7 mouse cellular contexts compared by ENCODE assay signal in the genomic region with DNA sequence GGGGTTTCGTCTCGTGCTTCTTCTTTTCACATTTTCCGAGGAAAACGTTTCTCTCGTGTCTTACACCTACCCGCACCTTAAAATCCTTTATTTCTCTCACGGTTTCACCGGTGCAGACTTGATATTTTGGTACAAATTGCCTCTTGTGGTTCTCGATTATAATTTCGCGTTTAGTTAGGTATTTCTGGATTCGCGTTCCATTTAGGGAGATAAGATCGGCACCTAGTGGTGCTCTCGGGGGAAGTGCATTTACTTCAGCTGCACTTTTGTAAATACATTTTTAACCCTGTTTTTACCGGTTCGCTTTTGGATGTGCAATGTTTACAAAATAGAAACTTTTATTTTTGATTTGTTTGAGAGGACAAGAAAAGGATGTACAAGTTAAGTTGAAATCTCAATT. TPM values are rescaled to one million over a fixed set of nuclear protein-coding genes. Genes with fewer than 3 reads are reported as not detected.
DNase-seq lines count a peak whose midpoint lies in the region; ATAC-seq and TF ChIP-seq lines count a peak whose summit lies in the region.

No protein-coding gene starts in this region.

- H3K36me3 ChIP-seq in spleen, adult 2 months (ENCODE audit: control insufficient read depth, insufficient read depth, low read length) = peaks cover 4% of the 10 kb centered on the region
- H3K36me3 ChIP-seq in forebrain, embryonic 10.5 days (replicated peaks) = peaks cover 44% of the 10 kb centered on the region
- peaks cover 17% of the 10 kb centered on the region for H3K36me3 ChIP-seq in liver, embryonic 13.5 days

- peaks cover 17% of the 10 kb centered on the region; the same call in 1 of the 2 replicates for H3K4me1 ChIP-seq in spleen, adult 2 months (ENCODE audit: control insufficient read depth, insufficient read depth, insufficient read length)
- H3K4me1 ChIP-seq in forebrain, embryonic 10.5 days = no peaks in the 10 kb centered on the region
- H3K4me1 ChIP-seq in liver, embryonic 13.5 days (replicated peaks) = peaks cover 43% of the 10 kb centered on the region

- 2% methylated on average over 17 of the region's 17 CpGs for WGBS in spleen, adult 2 months
- WGBS in forebrain, embryonic 10.5 days = 2% methylated on average over 17 of the region's 17 CpGs
- 3% methylated on average over 17 of the region's 17 CpGs for WGBS in liver, embryonic 13.5 days (ENCODE audit: insufficient replicate concordance)

- peak overlapping the region; percentile 64 for H3K4me2 ChIP-seq in liver, embryonic 13.5 days

- no peak for ATAC-seq in liver, embryonic 13.5 days (ENCODE audit: low read depth)

- TF ChIP-seq CTCF in spleen, adult 2 months (IDR thresholded peaks at IDR 0.05; ENCODE audit: extremely low read depth, insufficient read depth, insufficient read length, insufficient replicate concordance) = no peak

- peak overlapping the region; percentile 98 for H3K27ac ChIP-seq in spleen, adult 2 months (ENCODE audit: insufficient read depth, low read length)
- H3K27ac ChIP-seq in forebrain, embryonic 10.5 days = peak overlapping the region; percentile 97
- H3K27ac ChIP-seq in liver, embryonic 13.5 days = peak overlapping the region; percentile 97

- H3K27me3 ChIP-seq in spleen, adult 2 months (ENCODE audit: control insufficient read depth, insufficient read depth, low read length) = no peaks in the 10 kb centered on the region
- H3K27me3 ChIP-seq in forebrain, embryonic 10.5 days (ENCODE audit: poor library complexity, severe bottlenecking) = no peaks in the 10 kb centered on the region
- H3K27me3 ChIP-seq in liver, embryonic 13.5 days = no peaks in the 10 kb centered on the region

- no peak for DNase-seq in spleen, adult 2 months (ENCODE audit: low read depth in 1 of 2, low spot score in 2 of 2)
- no peak for DNase-seq in spleen, postnatal 10 days (ENCODE audit: low spot score in 2 of 2)
- DNase-seq in forebrain, embryonic 10.5 days (ENCODE audit: extremely low spot score, low spot score) = no peak
- no peak for DNase-seq in liver, embryonic 13.5 days
- DNase-seq in telencephalon, adult 2 months (ENCODE audit: low read depth, low spot score) = peak; percentile 62
- no peak for DNase-seq in thymus, postnatal 10 days (ENCODE audit: low spot score in 2 of 2)
- DNase-seq in layer of hippocampus, postnatal 25 days (ENCODE audit: extremely low spot score in 1 of 2, low spot score in 1 of 2) = no peak

- peak overlapping the region; percentile 73 for H3K4me3 ChIP-seq in spleen, adult 2 months (ENCODE audit: extremely low read depth, insufficient read depth, insufficient read length)
- H3K4me3 ChIP-seq in forebrain, embryonic 10.5 days = peak overlapping the region; percentile 70
- peak overlapping the region; percentile 71 for H3K4me3 ChIP-seq in liver, embryonic 13.5 days (replicated peaks)

- H3K9me3 ChIP-seq in forebrain, embryonic 10.5 days = peaks cover 25% of the 10 kb centered on the region
- H3K9me3 ChIP-seq in liver, embryonic 13.5 days (replicated peaks) = 0 out of 2 replicates have a peak, but pooled peaks cover 2% of the 10 kb centered on the region

- H3K9ac ChIP-seq in liver, embryonic 13.5 days = peak overlapping the region; percentile 69

- no peak for TF ChIP-seq POLR2A in spleen, adult 2 months (IDR thresholded peaks at IDR 0.05; ENCODE audit: low read depth, low read length)

RNA-seq across cellular contexts. Expression of a gene that starts 13.3 kb away (rescaled TPM):
- polyA plus RNA-seq in spleen, adult 2 months (2012; rRNA removed) = 30.3 and 32.5 TPM in 2 replicates
- polyA plus RNA-seq in forebrain, embryonic 10.5 days (2016; fragmentation: Nextera tagmentation; extraction: Ambion mirVana) = 44.2 and 46.7 TPM in 2 replicates
- 12.5 and 16.6 TPM in 2 replicates for polyA plus RNA-seq in liver, embryonic 13.5 days (2015; fragmentation: Nextera tagmentation; extraction: Ambion mirVana)
- 100 to 1,000 TPM; 105 to 131 TPM for total RNA-seq in layer of hippocampus, postnatal 25 days (2021)
